In genomic region chr6:143193641-143194040, GRCm38 (mm10) we compare ENCODE assay signal across 26 mouse cellular contexts. TPM values are rescaled to one million over a fixed set of nuclear protein-coding genes. Genes with fewer than 3 reads are reported as not detected.
A peak's percentile ranks its signal among the peaks of the same experiment; 100 is the strongest.
DNase-seq lines count a peak whose midpoint lies in the region; ATAC-seq and TF ChIP-seq lines count a peak whose summit lies in the region.
"Had no signal": no experiment of that assay in that cellular context is flagged by ENCODE, and none has a peak within 500 bp of the region (broad histone marks: within the 10 kb centered on the region; RNA-seq: fewer than 3 reads in every experiment).

No protein-coding gene starts in this region.

- no peak for TF ChIP-seq CTCF in liver, postnatal 0 days (IDR thresholded peaks at IDR 0.05; ENCODE audit: low read depth)
- no peak for TF ChIP-seq CTCF in midbrain, postnatal 0 days (IDR thresholded peaks at IDR 0.05)

- peaks cover 41% of the 10 kb centered on the region for H3K36me3 ChIP-seq in embryonic facial prominence, embryonic 13.5 days
- peaks cover 59% of the 10 kb centered on the region for H3K36me3 ChIP-seq in embryonic facial prominence, embryonic 10.5 days (replicated peaks)
- peaks cover 39% of the 10 kb centered on the region for H3K36me3 ChIP-seq in liver, postnatal 0 days (replicated peaks; ENCODE audit: insufficient read depth, low read length)
- H3K36me3 ChIP-seq in liver, embryonic 12.5 days = peaks cover 82% of the 10 kb centered on the region
- H3K36me3 ChIP-seq in heart, embryonic 16.5 days (ENCODE audit: control insufficient read depth, insufficient read depth) = peaks cover 28% of the 10 kb centered on the region
- peaks cover 26% of the 10 kb centered on the region for H3K36me3 ChIP-seq in midbrain, postnatal 0 days (ENCODE audit: insufficient read depth, low read length)

- H3K9me3 ChIP-seq in embryonic facial prominence, embryonic 13.5 days = no peaks in the 10 kb centered on the region
- no peaks in the 10 kb centered on the region for H3K9me3 ChIP-seq in embryonic facial prominence, embryonic 10.5 days
- no peaks in the 10 kb centered on the region for H3K9me3 ChIP-seq in liver, postnatal 0 days (ENCODE audit: low read length)
- no peaks in the 10 kb centered on the region for H3K9me3 ChIP-seq in liver, embryonic 12.5 days (replicated peaks)
- no peaks in the 10 kb centered on the region for H3K9me3 ChIP-seq in heart, embryonic 16.5 days (replicated peaks; ENCODE audit: control insufficient read depth, low read length)
- H3K9me3 ChIP-seq in midbrain, postnatal 0 days (ENCODE audit: low read length) = no peaks in the 10 kb centered on the region
- H3K9me3 ChIP-seq: hindbrain, embryonic 12.5 days; intestine, embryonic 15.5 days; limb, embryonic 12.5 days; liver, embryonic 13.5 days; neural tube, embryonic 15.5 days had no signal

- WGBS in embryonic facial prominence, embryonic 13.5 days = 62% methylated on average over 6 of the region's 6 CpGs
- WGBS in embryonic facial prominence, embryonic 10.5 days = 86% methylated on average over 6 of the region's 6 CpGs
- WGBS in liver, postnatal 0 days (ENCODE audit: insufficient replicate concordance) = 79% methylated on average over 6 of the region's 6 CpGs
- WGBS in liver, embryonic 12.5 days (ENCODE audit: insufficient replicate concordance) = 86% methylated on average over 6 of the region's 6 CpGs
- 44% methylated on average over 6 of the region's 6 CpGs for WGBS in heart, embryonic 16.5 days
- WGBS in midbrain, postnatal 0 days = 86% methylated on average over 6 of the region's 6 CpGs

- H3K4me2 ChIP-seq in embryonic facial prominence, embryonic 13.5 days = peak overlapping the region; percentile 9; the same call in 1 of the 2 replicates
- no peak overlapping the region for H3K4me2 ChIP-seq in liver, postnatal 0 days (ENCODE audit: low read depth, low read length)
- H3K4me2 ChIP-seq in liver, embryonic 12.5 days = no peak overlapping the region
- H3K4me2 ChIP-seq in heart, embryonic 16.5 days (ENCODE audit: low read depth, low read length) = no peak overlapping the region
- no peak overlapping the region for H3K4me2 ChIP-seq in midbrain, postnatal 0 days (ENCODE audit: low read depth, low read length, poor library complexity, severe bottlenecking)
- H3K4me2 ChIP-seq: hindbrain, embryonic 12.5 days; intestine, embryonic 15.5 days; limb, embryonic 12.5 days; liver, embryonic 13.5 days; lung, embryonic 14.5 days; neural tube, embryonic 15.5 days had no signal

- no peak for TF ChIP-seq EP300 in liver, postnatal 0 days (IDR thresholded peaks at IDR 0.05; ENCODE audit: low read depth)

- no peaks in the 10 kb centered on the region for H3K27me3 ChIP-seq in embryonic facial prominence, embryonic 13.5 days
- no peaks in the 10 kb centered on the region for H3K27me3 ChIP-seq in embryonic facial prominence, embryonic 10.5 days (replicated peaks; ENCODE audit: low read depth, poor library complexity, severe bottlenecking)
- H3K27me3 ChIP-seq in liver, postnatal 0 days (ENCODE audit: insufficient read depth, low read length) = no peaks in the 10 kb centered on the region
- no peaks in the 10 kb centered on the region for H3K27me3 ChIP-seq in liver, embryonic 12.5 days (replicated peaks)
- no peaks in the 10 kb centered on the region for H3K27me3 ChIP-seq in heart, embryonic 16.5 days (ENCODE audit: control insufficient read depth, insufficient read depth, low read length)
- no peaks in the 10 kb centered on the region for H3K27me3 ChIP-seq in midbrain, postnatal 0 days (ENCODE audit: insufficient read depth, low read length)
- H3K27me3 ChIP-seq: CH12.LX; hindbrain, embryonic 12.5 days; intestine, embryonic 15.5 days; limb, embryonic 12.5 days; liver, embryonic 13.5 days; neural tube, embryonic 15.5 days had no signal

- H3K27ac ChIP-seq in embryonic facial prominence, embryonic 13.5 days = no peak overlapping the region
- H3K27ac ChIP-seq in embryonic facial prominence, embryonic 10.5 days (replicated peaks) = no peak overlapping the region
- peak overlapping the region; percentile 74 for H3K27ac ChIP-seq in liver, postnatal 0 days (ENCODE audit: low read depth)
- no peak overlapping the region for H3K27ac ChIP-seq in liver, embryonic 12.5 days
- H3K27ac ChIP-seq in heart, embryonic 16.5 days (ENCODE audit: low read length) = peak overlapping the region; percentile 37; the same call in 1 of the 2 replicates
- no peak overlapping the region for H3K27ac ChIP-seq in midbrain, postnatal 0 days (ENCODE audit: low read depth, low read length)
- H3K27ac ChIP-seq: hindbrain, embryonic 12.5 days; hindbrain, postnatal 0 days; intestine, embryonic 15.5 days; limb, embryonic 12.5 days; liver, embryonic 13.5 days; neural tube, embryonic 15.5 days had no signal

- no peak overlapping the region for H3K4me3 ChIP-seq in embryonic facial prominence, embryonic 13.5 days
- H3K4me3 ChIP-seq in embryonic facial prominence, embryonic 10.5 days = no peak overlapping the region
- H3K4me3 ChIP-seq in liver, postnatal 0 days (ENCODE audit: low read depth, low read length) = no peak overlapping the region
- H3K4me3 ChIP-seq in liver, embryonic 12.5 days = no peak overlapping the region
- no peak overlapping the region for H3K4me3 ChIP-seq in heart, embryonic 16.5 days (ENCODE audit: low read length)
- H3K4me3 ChIP-seq in midbrain, postnatal 0 days (ENCODE audit: low read depth, low read length) = no peak overlapping the region
- H3K4me3 ChIP-seq: erythroblast, embryonic 14.5 days; hindbrain, embryonic 12.5 days; intestine, embryonic 15.5 days; limb, embryonic 12.5 days; liver, embryonic 13.5 days; neural tube, embryonic 15.5 days had no signal

- no peak for ATAC-seq in embryonic facial prominence, embryonic 13.5 days (ENCODE audit: insufficient number of reproducible peaks, insufficient read depth, low FRiP score, low TSS enrichment, low read depth)
- ATAC-seq in liver, postnatal 0 days = peak; percentile 60; the same call in 1 of the 2 replicates
- ATAC-seq in liver, embryonic 12.5 days = no peak
- no peak for ATAC-seq in heart, embryonic 16.5 days (replicated peaks; ENCODE audit: extremely low read depth, insufficient read depth, low FRiP score)
- ATAC-seq in midbrain, postnatal 0 days (ENCODE audit: low FRiP score) = no peak
- ATAC-seq: forebrain, embryonic 16.5 days; hindbrain, postnatal 0 days; intestine, embryonic 15.5 days had no signal

- H3K9ac ChIP-seq in embryonic facial prominence, embryonic 13.5 days = no peak overlapping the region
- H3K9ac ChIP-seq in liver, postnatal 0 days (replicated peaks) = no peak overlapping the region
- no peak overlapping the region for H3K9ac ChIP-seq in liver, embryonic 12.5 days
- no peak overlapping the region for H3K9ac ChIP-seq in heart, embryonic 16.5 days (ENCODE audit: low read length)
- no peak overlapping the region for H3K9ac ChIP-seq in midbrain, postnatal 0 days (replicated peaks; ENCODE audit: low read length, poor library complexity, severe bottlenecking)
- H3K9ac ChIP-seq: hindbrain, embryonic 12.5 days; intestine, embryonic 15.5 days; limb, embryonic 12.5 days; liver, embryonic 13.5 days; lung, embryonic 14.5 days; neural tube, embryonic 15.5 days had no signal

- peaks cover 26% of the 10 kb centered on the region for H3K4me1 ChIP-seq in embryonic facial prominence, embryonic 13.5 days
- H3K4me1 ChIP-seq in embryonic facial prominence, embryonic 10.5 days = peaks cover 12% of the 10 kb centered on the region
- no peaks in the 10 kb centered on the region for H3K4me1 ChIP-seq in liver, postnatal 0 days (ENCODE audit: insufficient read depth)
- no peaks in the 10 kb centered on the region for H3K4me1 ChIP-seq in liver, embryonic 12.5 days
- H3K4me1 ChIP-seq in heart, embryonic 16.5 days (ENCODE audit: control insufficient read depth, insufficient read depth, low read length) = peaks cover 10% of the 10 kb centered on the region; the same call in 1 of the 2 replicates
- no peaks in the 10 kb centered on the region for H3K4me1 ChIP-seq in midbrain, postnatal 0 days (ENCODE audit: insufficient read depth, low read length)
- H3K4me1 ChIP-seq: intestine, embryonic 15.5 days; neural tube, embryonic 15.5 days had no signal

- no peak for DNase-seq in embryonic facial prominence, embryonic 10.5 days (ENCODE audit: low spot score)
- DNase-seq in liver, postnatal 0 days = no peak
- DNase-seq in gastrocnemius, postnatal 4 days (ENCODE audit: low spot score in 2 of 2) = no peak
- DNase-seq in lung, adult 18-20 months = no peak
- no peak for DNase-seq in midbrain, postnatal 0 days (ENCODE audit: low spot score)
- DNase-seq: adrenal gland, postnatal 14 days; cerebellum, adult 11-12 months; cerebellum, adult 9-11 months; layer of hippocampus, adult 9-11 months; liver, embryonic 13.5 days; lung, embryonic 14.5 days; lung, postnatal 14 days; midbrain, embryonic 14.5 days; retina, postnatal 1 day; right cerebral cortex, postnatal 14 days had no signal

RNA-seq across cellular contexts. Expression of gene Etnk1, which starts 26.6 kb away (rescaled TPM):
- polyA plus RNA-seq in embryonic facial prominence, embryonic 13.5 days (2015; fragmentation: Nextera tagmentation; extraction: Ambion mirVana) = 22.5 and 26.6 TPM in 2 replicates
- polyA plus RNA-seq in embryonic facial prominence, embryonic 10.5 days (2016; fragmentation: Nextera tagmentation; extraction: Ambion mirVana) = 22.0 and 22.8 TPM in 2 replicates
- 6.5 and 6.9 TPM in 2 replicates for polyA plus RNA-seq in liver, postnatal 0 days (2015; fragmentation: Nextera tagmentation; extraction: Ambion mirVana)
- 17.4 and 17.5 TPM in 2 replicates for polyA plus RNA-seq in liver, embryonic 12.5 days (2016; fragmentation: Nextera tagmentation; extraction: Ambion mirVana)
- polyA plus RNA-seq in heart, embryonic 16.5 days (2015; fragmentation: Nextera tagmentation; extraction: Ambion mirVana) = 13.3 and 13.4 TPM in 2 replicates
- total RNA-seq in gastrocnemius, postnatal 4 days (2021) = 10 to 100 TPM; 21.3 to 23.1 TPM
- 130 and 162 TPM in 2 replicates for total RNA-seq in midbrain, postnatal 0 days (2014; rRNA removed)
- polyA plus RNA-seq in midbrain, postnatal 0 days (2015; fragmentation: Nextera tagmentation; extraction: Ambion mirVana) = 34.9 and 40.3 TPM in 2 replicates

Comparison
In these comparisons a context has a peak if more than half of its experiments do, and no peak if none do; other contexts are left out.
1. H3K27ac ChIP-seq: peak in liver, postnatal 0 days (single experiment) and heart, embryonic 16.5 days (single experiment); none in embryonic facial prominence, embryonic 13.5 days (single experiment), embryonic facial prominence, embryonic 10.5 days (single experiment), liver, embryonic 12.5 days (single experiment) and midbrain, postnatal 0 days (single experiment).